Mouse (Mus musculus) E14TG2a.4 (cell line): ENCODE measurements at regions not wholly inside any gene's neighbourhood (a gene's known extent, or its start where the extent isn't known, plus 50 kb on each side); places are given as distances from the start of the nearest gene placed in this dataset.

ENCODE experiments used
- CTCF ChIP-seq: conservative IDR thresholded peaks from 2 replicates; pipeline ENCODE4 v1.5.1; 2014; ENCODE audit warnings: low read length
- NANOG ChIP-seq: IDR thresholded peaks from 2 replicates; pipeline ENCODE4 v1.6.1; 2014; ENCODE audit warnings: borderline replicate concordance, low read length, mixed read lengths
- POU5F1 ChIP-seq: IDR thresholded peaks from 2 replicates; pipeline ENCODE4 v1.6.1; 2014; ENCODE audit warnings: low read length, borderline replicate concordance

DNA sequence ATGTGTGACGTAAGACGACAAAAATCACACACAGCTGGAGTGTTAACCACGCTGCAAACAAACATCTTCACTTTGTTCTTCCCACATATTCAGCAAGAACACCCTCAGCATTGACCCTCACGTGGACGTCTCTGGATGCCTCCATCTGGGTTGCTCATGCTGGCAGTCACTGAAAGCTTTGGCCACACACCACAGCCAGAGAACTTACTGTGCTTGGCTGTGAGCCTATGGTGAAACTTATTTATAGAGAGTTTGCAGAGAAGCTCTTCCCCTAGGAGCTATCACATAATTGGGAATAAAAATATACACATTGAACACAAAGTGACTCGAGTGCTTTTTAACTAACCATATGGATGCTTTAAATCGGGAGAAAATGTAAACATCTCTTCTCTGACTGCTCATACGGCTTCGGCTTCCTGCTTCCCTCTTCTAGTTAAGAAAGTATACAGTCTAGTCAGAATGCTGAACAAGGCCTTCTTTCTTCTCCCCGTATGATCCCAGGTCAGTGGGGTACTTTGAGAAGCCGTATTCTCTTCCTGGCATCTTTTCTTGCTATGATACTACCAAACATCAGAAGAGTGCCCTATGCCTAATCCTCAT lies 812.0 kb upstream of the Intu start:
- TF ChIP-seq CTCF (no peak), NANOG (no peak), POU5F1 (no peak)
